Mouse (Mus musculus): ENCODE measurements around the gene Ltbp1. TPM values are rescaled to one million over a fixed set of nuclear protein-coding genes. Genes with fewer than 3 reads are reported as not detected.

Gene Ltbp1
- polyA plus RNA-seq, 1 experiment: 12.2 TPM

- Histone ChIP-seq H3K4me3 (ENCODE audit: low read depth, low read length) (no peak overlapping the region), H3K4me1 (ENCODE audit: control insufficient read depth, insufficient read depth, insufficient read length, low read length) (no peaks in the 10 kb centered on the region), H3K27ac (ENCODE audit: insufficient read depth, low read depth, low read length) (no peak overlapping the region), H3K36me3 (ENCODE audit: control insufficient read depth, insufficient read depth, low read length) (no peaks in the 10 kb centered on the region), H3K27me3 (ENCODE audit: control insufficient read depth, insufficient read depth, low read length) (no peaks in the 10 kb centered on the region)
- 93% methylated on average over 5 of the region's 5 CpGs for WGBS
- TF ChIP-seq POLR2A (IDR thresholded peaks at IDR 0.05; ENCODE audit: low read depth, low read length) (no peak), CTCF (IDR thresholded peaks at IDR 0.05; ENCODE audit: extremely low read depth, insufficient read length, insufficient replicate concordance, low read depth, low read length) (no peak)
These were observed 102.5 kb downstream of the Ltbp1 start for GRCm38 (mm10) chr17:75107879-75108278.

- no peaks in the 10 kb centered on the region for H3K36me3 ChIP-seq (ENCODE audit: control insufficient read depth, insufficient read depth, low read length)
- 49% methylated on average over 5 of the region's 5 CpGs for WGBS
- TF ChIP-seq POLR2A (IDR thresholded peaks at IDR 0.05; ENCODE audit: low read depth, low read length) (no peak), CTCF (IDR thresholded peaks at IDR 0.05; ENCODE audit: extremely low read depth, insufficient read length, insufficient replicate concordance, low read depth, low read length) (no peak)
- H3K4me3 ChIP-seq (ENCODE audit: low read depth, low read length): no peak overlapping the region
- H3K27me3 ChIP-seq (ENCODE audit: control insufficient read depth, insufficient read depth, low read length): no peaks in the 10 kb centered on the region
- no peaks in the 10 kb centered on the region for H3K4me1 ChIP-seq (ENCODE audit: control insufficient read depth, insufficient read depth, insufficient read length, low read length)
- no peak overlapping the region for H3K27ac ChIP-seq (ENCODE audit: insufficient read depth, low read depth, low read length)
These were observed 103.8 kb downstream of the Ltbp1 start for GRCm38 (mm10) chr17:75109081-75109716.

DNA sequence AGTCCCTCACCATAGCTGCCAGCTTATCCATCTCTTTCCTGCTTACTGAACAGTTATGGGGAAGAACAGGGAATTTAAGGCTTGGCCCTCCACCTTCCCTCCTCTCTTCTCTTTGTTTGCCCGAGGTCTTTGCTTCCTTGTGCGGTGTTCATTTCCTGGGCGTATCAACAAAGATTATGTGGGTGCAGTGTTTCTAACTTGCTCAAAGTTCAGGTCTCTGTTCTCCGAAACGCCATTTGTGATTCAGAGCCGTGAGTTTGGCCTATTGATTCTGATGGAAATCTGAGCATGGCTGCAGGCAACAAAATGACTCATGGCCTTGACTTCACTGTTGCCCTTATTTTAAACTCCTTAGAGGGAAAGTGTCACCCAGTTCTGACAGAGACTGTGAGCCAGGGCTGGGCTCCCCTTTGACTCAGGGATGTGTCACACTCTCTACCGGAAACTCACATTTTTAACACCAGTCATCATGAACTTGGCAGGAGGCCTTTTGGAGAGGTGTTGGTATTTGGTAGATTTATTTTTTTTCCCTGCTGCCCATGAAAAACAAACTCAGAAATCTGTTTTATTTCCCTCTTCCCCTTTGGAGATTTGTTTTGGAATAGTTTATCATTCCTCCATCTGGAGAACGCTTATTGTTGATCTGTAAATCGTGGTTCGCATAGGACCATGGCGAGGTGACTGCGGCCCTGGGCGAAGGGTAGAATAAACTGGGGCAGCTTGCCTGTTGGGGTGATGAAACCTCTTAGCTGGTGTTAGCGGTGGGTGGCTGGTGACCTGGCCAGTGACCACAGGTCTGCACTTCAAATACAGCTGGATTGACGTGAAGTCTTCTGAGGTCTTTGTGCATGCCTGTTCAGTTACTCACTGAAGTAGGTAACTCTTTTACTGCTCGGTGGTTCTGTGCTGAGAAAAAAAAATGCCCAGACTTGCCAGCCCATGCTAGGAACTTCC lies 105.2 kb downstream of the Ltbp1 start:
- Histone ChIP-seq H3K36me3 (ENCODE audit: control insufficient read depth, insufficient read depth, low read length) (no peaks in the 10 kb centered on the region), H3K4me1 (ENCODE audit: control insufficient read depth, insufficient read depth, insufficient read length, low read length) (no peaks in the 10 kb centered on the region), H3K4me3 (ENCODE audit: low read depth, low read length) (no peak overlapping the region), H3K27me3 (ENCODE audit: control insufficient read depth, insufficient read depth, low read length) (no peaks in the 10 kb centered on the region), H3K27ac (ENCODE audit: insufficient read depth, low read depth, low read length) (no peak overlapping the region)
- 70% methylated on average over 16 of the region's 16 CpGs for WGBS
- TF ChIP-seq CTCF (IDR thresholded peaks at IDR 0.05; ENCODE audit: extremely low read depth, insufficient read length, insufficient replicate concordance, low read depth, low read length): no peak
- TF ChIP-seq POLR2A (IDR thresholded peaks at IDR 0.05; ENCODE audit: low read depth, low read length): no peak

GRCm38 (mm10) chr17:75115594-75115993 lies 110.2 kb downstream of the Ltbp1 start:
- 75% methylated on average over 8 of the region's 8 CpGs for WGBS
- TF ChIP-seq POLR2A (IDR thresholded peaks at IDR 0.05; ENCODE audit: low read depth, low read length) (no peak), CTCF (IDR thresholded peaks at IDR 0.05; ENCODE audit: extremely low read depth, insufficient read length, insufficient replicate concordance, low read depth, low read length) (no peak)
- Histone ChIP-seq H3K4me1 (ENCODE audit: control insufficient read depth, insufficient read depth, insufficient read length, low read length) (no peaks in the 10 kb centered on the region), H3K36me3 (ENCODE audit: control insufficient read depth, insufficient read depth, low read length) (no peaks in the 10 kb centered on the region), H3K27me3 (ENCODE audit: control insufficient read depth, insufficient read depth, low read length) (no peaks in the 10 kb centered on the region), H3K27ac (ENCODE audit: insufficient read depth, low read depth, low read length) (no peak overlapping the region), H3K4me3 (ENCODE audit: low read depth, low read length) (no peak overlapping the region)

DNA sequence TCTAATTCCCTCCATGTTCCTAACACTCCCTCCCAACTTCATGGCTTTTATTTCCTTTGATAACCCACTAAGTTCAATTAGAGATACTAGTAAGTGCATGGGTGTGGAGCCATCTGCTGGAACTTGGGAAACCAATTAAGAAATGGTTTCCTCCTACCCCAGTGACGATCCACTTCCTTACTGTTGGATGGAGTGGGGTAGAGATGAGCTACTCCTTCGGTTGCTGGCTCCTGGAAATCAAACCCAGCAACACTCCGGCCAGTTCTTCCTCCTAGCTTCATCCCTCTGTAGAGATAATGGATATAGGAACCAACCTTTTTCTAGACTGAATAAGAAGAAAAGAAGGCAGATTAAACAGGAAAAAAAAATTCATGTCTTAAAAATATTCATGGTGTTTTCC lies 113.5 kb downstream of the Ltbp1 start:
- H3K4me1 ChIP-seq (ENCODE audit: control insufficient read depth, insufficient read depth, insufficient read length, low read length): no peaks in the 10 kb centered on the region
- no peaks in the 10 kb centered on the region for H3K36me3 ChIP-seq (ENCODE audit: control insufficient read depth, insufficient read depth, low read length)
- no peaks in the 10 kb centered on the region for H3K27me3 ChIP-seq (ENCODE audit: control insufficient read depth, insufficient read depth, low read length)
- 73% methylated on average over 3 of the region's 3 CpGs for WGBS
- no peak overlapping the region for H3K27ac ChIP-seq (ENCODE audit: insufficient read depth, low read depth, low read length)
- no peak overlapping the region for H3K4me3 ChIP-seq (ENCODE audit: low read depth, low read length)
- TF ChIP-seq CTCF (IDR thresholded peaks at IDR 0.05; ENCODE audit: extremely low read depth, insufficient read length, insufficient replicate concordance, low read depth, low read length) (no peak), POLR2A (IDR thresholded peaks at IDR 0.05; ENCODE audit: low read depth, low read length) (no peak)

DNA sequence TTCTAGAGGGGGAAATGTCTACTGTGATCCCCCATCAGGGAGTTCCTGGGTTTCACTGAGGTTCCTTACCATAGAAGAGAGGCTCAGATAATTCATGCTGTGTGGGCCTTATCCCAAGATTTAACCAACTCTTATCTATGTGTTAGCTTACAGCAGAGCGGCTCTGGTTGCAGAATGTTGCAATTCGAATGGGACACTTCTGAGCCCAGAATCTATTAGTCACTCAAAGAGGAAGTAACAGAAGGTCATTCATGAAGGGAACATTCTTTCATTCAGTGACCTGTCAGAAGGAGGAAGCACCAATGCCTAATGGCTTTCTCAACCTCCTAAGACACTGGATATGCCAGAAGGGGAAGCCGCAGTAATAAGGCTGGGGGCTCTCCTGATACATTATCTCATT lies 114.1 kb downstream of the Ltbp1 start:
- no peak overlapping the region for H3K4me3 ChIP-seq (ENCODE audit: low read depth, low read length)
- no peaks in the 10 kb centered on the region for H3K4me1 ChIP-seq (ENCODE audit: control insufficient read depth, insufficient read depth, insufficient read length, low read length)
- no peak overlapping the region for H3K27ac ChIP-seq (ENCODE audit: insufficient read depth, low read depth, low read length)
- H3K36me3 ChIP-seq (ENCODE audit: control insufficient read depth, insufficient read depth, low read length): no peaks in the 10 kb centered on the region
- no peak for TF ChIP-seq CTCF (IDR thresholded peaks at IDR 0.05; ENCODE audit: extremely low read depth, insufficient read length, insufficient replicate concordance, low read depth, low read length)
- 34% methylated on average over 3 of the region's 3 CpGs for WGBS
- H3K27me3 ChIP-seq (ENCODE audit: control insufficient read depth, insufficient read depth, low read length): no peaks in the 10 kb centered on the region

DNA sequence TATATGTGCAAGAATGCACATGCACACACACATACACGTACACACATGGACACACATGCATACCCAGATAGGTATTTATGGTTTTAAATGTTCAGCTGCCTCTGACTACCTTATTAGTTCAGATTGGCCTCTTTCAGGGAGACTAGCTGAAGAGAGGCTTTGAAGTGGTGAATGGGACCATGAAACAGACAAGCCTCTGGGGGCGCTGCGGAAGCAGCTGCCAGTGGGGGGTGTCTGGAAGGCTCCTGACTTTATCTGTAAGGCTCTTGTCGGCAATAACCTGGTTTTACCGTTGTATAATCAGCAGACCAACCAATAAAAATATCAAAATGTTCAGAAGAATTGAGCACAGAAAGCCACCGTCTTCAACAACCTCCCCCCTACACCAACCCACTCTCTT lies 114.7 kb downstream of the Ltbp1 start:
- TF ChIP-seq CTCF (IDR thresholded peaks at IDR 0.05; ENCODE audit: extremely low read depth, insufficient read length, insufficient replicate concordance, low read depth, low read length) (no peak), POLR2A (IDR thresholded peaks at IDR 0.05; ENCODE audit: low read depth, low read length) (no peak)
- Histone ChIP-seq H3K27ac (ENCODE audit: insufficient read depth, low read depth, low read length) (no peak overlapping the region), H3K4me3 (ENCODE audit: low read depth, low read length) (no peak overlapping the region), H3K4me1 (ENCODE audit: control insufficient read depth, insufficient read depth, insufficient read length, low read length) (no peaks in the 10 kb centered on the region), H3K36me3 (ENCODE audit: control insufficient read depth, insufficient read depth, low read length) (no peaks in the 10 kb centered on the region), H3K27me3 (ENCODE audit: control insufficient read depth, insufficient read depth, low read length) (no peaks in the 10 kb centered on the region)
- 63% methylated on average over 6 of the region's 6 CpGs for WGBS
